Mouse (Mus musculus) limb, embryonic 14.5 days (tissue): ENCODE results near the gene Zfp607a. TPM values are rescaled to one million over a fixed set of nuclear protein-coding genes. Genes with fewer than 3 reads are reported as not detected.

Experiments used
- ATAC-seq: fragments of 200-750 bp; cut with Nextera tagmentation; 2 replicates; pipeline ENCODE4 v1.8.0; 2017; ENCODE audit warnings: low read depth, moderate number of reproducible peaks, moderate TSS enrichment; ENCODE audit not compliant: low FRiP score
- DNase-seq: peaks from one replicate; pipeline ENCODE4 v3.0.0-alpha.2; 2015; ENCODE audit warnings: low spot score
- H3K27ac ChIP-seq: fragments of 300-500 bp; sonication (generic); replicated peaks from 2 replicates; pipeline ENCODE4 v1.5.1; 2014; ENCODE audit warnings: low read depth, mild to moderate bottlenecking, low read length, moderate library complexity, mixed read lengths
- H3K27me3 ChIP-seq: fragments of 300-500 bp; sonication (generic); 2 replicates; pipeline ENCODE4 v1.6.1; 2014; ENCODE audit warnings: low read length, mixed read lengths; ENCODE audit not compliant: control insufficient read depth, insufficient read depth
- H3K36me3 ChIP-seq: fragments of 300-500 bp; sonication (generic); 2 replicates; pipeline ENCODE4 v1.6.1; 2014; ENCODE audit warnings: mild to moderate bottlenecking, low read length, moderate library complexity, mixed read lengths; ENCODE audit not compliant: control insufficient read depth, insufficient read depth
- H3K4me1 ChIP-seq: fragments of 300-500 bp; sonication (generic); 2 replicates; pipeline ENCODE4 v1.6.1; 2014; ENCODE audit warnings: antibody characterized with exemption, low read length, mixed read lengths; ENCODE audit not compliant: control insufficient read depth, insufficient read depth
- H3K4me2 ChIP-seq: fragments of 300-500 bp; sonication (generic); replicated peaks from 2 replicates; pipeline ENCODE4 v1.6.1; 2014; ENCODE audit warnings: low read depth, mild to moderate bottlenecking, low read length, moderate library complexity; ENCODE audit not compliant: severe bottlenecking
- H3K4me3 ChIP-seq: fragments of 300-500 bp; sonication (generic); replicated peaks from 2 replicates; pipeline ENCODE4 v1.5.1; 2014; ENCODE audit warnings: low read length
- H3K9ac ChIP-seq: fragments of 300-500 bp; sonication (generic); 2 replicates; pipeline ENCODE4 v1.6.1; 2014; ENCODE audit warnings: mild to moderate bottlenecking, low read depth, low read length, moderate library complexity; ENCODE audit not compliant: severe bottlenecking
- H3K9me3 ChIP-seq: fragments of 300-500 bp; sonication (generic); 2 replicates; pipeline ENCODE4 v1.6.1; 2016; ENCODE audit warnings: low read length; ENCODE audit not compliant: control insufficient read depth
- POLR2A ChIP-seq: fragments of 200-500 bp; IDR thresholded peaks from 2 replicates; pipeline ENCODE4 v1.8.0; 2012; ENCODE audit warnings: inconsistent platforms, mild to moderate bottlenecking, moderate library complexity, borderline replicate concordance; ENCODE audit not compliant: insufficient read depth, insufficient read length; ENCODE audit errors: extremely low read depth
- WGBS: fragments of 180-500 bp; shearing (Covaris S2); extraction: QIAGEN DNeasy Blood & Tissue Kit; methylation state at CpG from one replicate; pipeline ENCODE4 v1.1.7; 2014; 5-methylcytosine and 5-hydroxymethylcytosine counted together
- polyA plus RNA-seq, 2 experiments: library from polyadenylated mRNA; depleted of rRNA in 1 of 2; stranded (reverse) in 1 of 2; unstranded in 1 of 2; fragments of >200 nt; fragmentation: Nextera tagmentation in 1 of 2; extraction: Ambion mirVana in 1 of 2; gene quantifications; 2 replicates each; pipeline versions ENCODE4 v1.2.1 to v1.2.3; 2012 to 2014

The Zfp607a gene
- polyA plus RNA-seq, 2 experiments: 2.3 to 3.2 TPM

GRCm38 (mm10) chr7:27838323-27839249 lies 18.7 kb upstream of the Zfp607a start, which contains the start of gene Zfp59:
TSS of gene Zfp59 (plus strand) at chr7:27838607.
- DNase-seq (peak; percentile 91), ATAC-seq (peak; percentile 95)
- Histone ChIP-seq H3K9me3 (no peaks in the 10 kb centered on the region), H3K4me3 (peak within 1 kb of the TSS; percentile 52), H3K9ac (peak within 1 kb of the TSS; percentile 66), H3K4me2 (peak within 1 kb of the TSS; percentile 61), H3K27ac (peak within 1 kb of the TSS; percentile 80), H3K36me3 (0 out of 2 replicates have a peak, but pooled peaks cover 2% of the 10 kb centered on the region), H3K4me1 (no peaks in the 10 kb centered on the region), H3K27me3 (no peaks in the 10 kb centered on the region)
- TF ChIP-seq POLR2A: 0 out of 2 replicates have a peak, but pooled peaks have one; percentile 45
- 4% methylated on average over 34 of the region's 34 CpGs for WGBS

DNA sequence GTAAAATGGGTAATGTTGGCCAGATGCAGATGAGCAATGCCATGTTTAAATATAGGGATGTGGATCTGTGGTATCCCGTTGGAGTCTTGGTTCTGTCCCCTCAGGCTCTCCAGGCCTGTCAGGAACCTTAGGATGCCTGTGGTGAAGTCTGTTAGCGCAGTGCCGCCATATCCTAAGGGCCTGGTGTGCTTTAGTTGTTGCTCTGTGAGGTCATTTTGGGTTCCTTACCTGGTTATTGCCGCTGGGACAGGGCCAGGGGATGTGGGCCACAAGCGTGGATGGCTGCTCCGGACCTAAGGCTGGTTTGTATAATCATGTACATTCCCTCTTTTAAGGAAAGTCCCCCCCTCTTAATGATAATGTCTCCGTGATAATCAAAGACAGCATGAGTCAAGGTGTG lies 17.7 kb upstream of the Zfp607a start:
- Histone ChIP-seq H3K4me3 (no peak overlapping the region), H3K9me3 (no peaks in the 10 kb centered on the region), H3K27me3 (no peaks in the 10 kb centered on the region), H3K4me1 (no peaks in the 10 kb centered on the region), H3K36me3 (peaks cover 5% of the 10 kb centered on the region), H3K9ac (no peak overlapping the region), H3K27ac (no peak overlapping the region), H3K4me2 (no peak overlapping the region)
- ATAC-seq (no peak), DNase-seq (no peak)
- 96% methylated on average over 7 of the region's 7 CpGs for WGBS
- TF ChIP-seq POLR2A: no peak

DNA sequence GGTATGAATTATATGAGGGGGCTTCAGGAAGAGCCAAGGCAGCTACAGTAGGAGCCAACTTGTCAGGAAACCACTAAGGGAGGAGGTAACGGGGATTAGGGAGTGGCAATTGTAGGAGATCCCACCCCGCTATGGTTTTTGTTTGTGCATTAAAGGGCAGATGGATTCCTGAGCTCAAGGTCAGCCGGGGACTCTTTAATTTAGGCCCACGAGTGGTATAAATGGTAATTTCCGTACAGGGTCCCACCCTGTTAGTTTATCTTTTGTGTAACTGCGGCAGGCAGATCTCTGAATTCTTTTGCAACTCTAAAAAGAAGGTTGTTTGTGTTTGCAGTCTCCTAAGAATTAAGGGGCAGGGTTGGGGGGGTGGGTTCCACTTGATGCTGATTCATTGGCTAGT lies 17.2 kb upstream of the Zfp607a start:
- H3K9ac ChIP-seq: no peak overlapping the region
- no peaks in the 10 kb centered on the region for H3K4me1 ChIP-seq
- H3K4me2 ChIP-seq: no peak overlapping the region
- H3K36me3 ChIP-seq: peaks cover 10% of the 10 kb centered on the region
- H3K27ac ChIP-seq: no peak overlapping the region
- no peaks in the 10 kb centered on the region for H3K27me3 ChIP-seq
- DNase-seq (no peak), ATAC-seq (no peak)
- no peaks in the 10 kb centered on the region for H3K9me3 ChIP-seq
- 87% methylated on average over 6 of the region's 6 CpGs for WGBS
- H3K4me3 ChIP-seq: no peak overlapping the region
- no peak for TF ChIP-seq POLR2A

- peak overlapping the region; percentile 73 for H3K27ac ChIP-seq
- no peak for TF ChIP-seq POLR2A
Measured at GRCm38 (mm10) chr7:27859301-27860251, 2.2 kb downstream of the Zfp607a start.

More at GRCm38 (mm10) chr7:27859301-27860251, 2.2 kb downstream of the Zfp607a start:
- Histone ChIP-seq H3K27me3 (no peaks in the 10 kb centered on the region), H3K9me3 (no peaks in the 10 kb centered on the region), H3K36me3 (peaks cover 8% of the 10 kb centered on the region; the same call in 1 of the 2 replicates), H3K9ac (peak overlapping the region; percentile 68; the same call in 1 of the 2 replicates), H3K4me2 (peak overlapping the region; percentile 59), H3K4me3 (peak overlapping the region; percentile 58), H3K4me1 (peaks cover 5% of the 10 kb centered on the region)
- whole genome bisulfite sequencing: 25% methylated on average over 10 of the region's 10 CpGs
- ATAC-seq (0 out of 2 replicates have a peak, but pooled peaks have one; percentile 20), DNase-seq (no peak)
